Mouse (Mus musculus) G1E-ER4 (cell line): ENCODE data around the gene Mapk3. TPM values are rescaled to one million over a fixed set of nuclear protein-coding genes. Genes with fewer than 3 reads are reported as not detected.

ENCODE experiments used
- GATA1 ChIP-seq: IDR thresholded peaks from one replicate; pipeline ENCODE4 v1.8.0; 2012; ENCODE audit warnings: low read length, inconsistent platforms
- polyA plus RNA-seq: library from polyadenylated mRNA; stranded (reverse); fragments of >175 nt; gene quantifications from 2 replicates; pipeline ENCODE4 v1.2.3, GENCODE M21; 2012

Mapk3 gene
- polyA plus RNA-seq, 1 experiment = 44.2 TPM

DNA sequence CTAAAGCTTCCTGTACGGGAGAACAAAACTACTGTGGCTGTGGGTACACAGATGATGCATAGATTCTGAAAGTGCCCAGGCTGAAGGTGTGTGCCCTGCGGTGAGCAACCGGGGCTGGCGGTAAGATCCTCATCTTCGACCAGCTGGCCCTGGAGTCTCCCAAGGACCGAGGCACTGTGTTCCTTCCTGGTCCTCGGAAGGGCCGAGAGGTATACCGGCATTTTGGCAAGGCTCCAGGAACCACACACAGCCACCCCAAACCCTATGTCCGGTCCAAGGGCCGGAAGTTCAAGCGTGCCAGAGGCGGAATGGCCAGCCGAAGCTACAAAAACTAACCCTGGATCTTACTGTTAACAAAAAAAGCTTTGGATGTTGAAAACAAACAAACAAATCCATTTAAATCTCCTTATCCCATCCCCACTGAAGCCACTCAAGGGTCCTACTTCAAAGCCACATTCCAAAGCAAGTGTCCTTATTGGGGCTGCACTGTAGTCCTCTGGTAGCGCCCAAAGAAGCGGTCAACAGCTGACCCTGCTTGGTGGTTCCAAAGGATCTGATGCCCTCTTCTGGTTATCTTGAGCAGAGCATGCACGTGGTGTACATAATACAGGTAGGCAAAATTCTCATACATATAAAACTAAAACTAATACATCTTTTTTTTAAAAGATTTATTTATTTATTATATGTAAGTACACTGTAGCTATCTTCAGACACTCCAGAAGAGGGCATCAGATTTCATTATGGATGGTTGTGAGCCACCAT lies 9.6 kb upstream of the Mapk3 start:
- TF ChIP-seq GATA1 = no peak

DNA sequence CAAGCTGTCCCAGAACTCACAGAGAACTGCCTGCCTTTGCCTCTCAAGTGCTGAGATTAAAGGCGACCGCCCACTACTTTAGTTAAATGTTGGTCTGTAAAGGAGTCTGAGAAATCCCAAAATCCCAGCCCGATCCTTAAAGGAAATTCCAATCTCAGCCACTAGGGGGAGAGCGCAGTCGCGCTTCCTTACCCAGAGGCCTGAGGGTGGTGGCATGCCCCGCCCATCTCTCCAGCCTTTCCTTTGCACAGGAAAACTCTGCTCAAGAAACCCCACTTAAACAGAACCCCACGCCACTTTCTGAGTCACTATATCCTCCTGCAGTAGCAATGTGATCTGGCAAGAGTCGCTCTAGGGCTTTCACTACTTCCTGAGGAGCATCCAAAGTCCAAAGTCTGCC lies 4.5 kb upstream of the Mapk3 start:
- TF ChIP-seq GATA1 = no peak

DNA sequence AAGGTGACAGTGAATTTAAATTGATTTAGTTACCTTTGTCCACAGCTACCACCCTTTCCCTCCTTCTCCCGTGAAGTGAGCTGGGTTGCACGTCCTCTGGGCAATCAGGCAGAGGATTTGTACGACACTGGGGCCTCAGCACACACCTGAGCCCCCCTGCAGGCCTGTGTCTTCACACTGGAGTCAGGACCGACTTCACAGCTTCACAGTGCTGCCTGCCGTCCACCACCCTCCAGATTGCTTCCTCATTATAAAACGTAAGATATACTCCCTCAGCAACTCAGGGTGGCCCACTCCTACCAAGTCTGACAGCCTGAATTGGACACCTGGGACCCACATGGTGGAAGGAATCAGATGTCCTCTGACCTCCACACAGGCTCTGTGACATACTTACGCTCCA lies 862 bp upstream of the Mapk3 start:
- no peak for TF ChIP-seq GATA1

DNA sequence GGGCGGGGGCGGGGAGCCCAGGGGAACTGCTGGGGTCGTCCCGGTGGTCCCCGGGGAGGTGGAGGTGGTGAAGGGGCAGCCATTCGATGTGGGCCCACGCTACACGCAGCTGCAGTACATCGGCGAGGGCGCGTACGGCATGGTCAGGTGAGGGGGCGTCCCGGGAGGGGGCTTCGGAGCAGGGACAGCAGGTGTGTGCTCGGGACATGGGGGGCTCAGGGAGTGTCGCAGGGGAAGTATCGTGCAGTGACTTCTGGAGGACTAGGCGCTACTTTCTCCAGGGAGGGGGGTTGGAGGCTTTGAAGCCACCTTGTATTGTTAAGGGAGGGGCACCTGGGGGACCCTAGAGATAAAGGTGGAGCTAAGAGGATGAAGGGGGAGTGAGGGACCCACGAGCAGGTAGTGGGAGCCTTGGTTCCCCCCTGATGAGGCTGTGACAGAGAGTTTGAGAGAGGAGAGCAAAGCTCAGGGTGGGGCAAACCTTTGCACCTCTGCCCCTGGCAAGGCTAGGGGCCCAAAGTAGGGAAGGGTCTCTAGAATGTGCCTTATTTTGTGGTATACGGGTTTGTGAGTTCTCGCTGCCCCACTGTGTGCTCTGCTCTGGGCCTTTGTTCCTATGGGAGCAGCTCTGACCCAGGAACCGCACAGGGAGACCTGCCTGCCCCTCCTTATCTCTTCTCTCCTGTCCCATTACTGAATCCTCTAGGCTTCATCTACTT lies 430 bp downstream of the Mapk3 start:
- no peak for TF ChIP-seq GATA1

DNA sequence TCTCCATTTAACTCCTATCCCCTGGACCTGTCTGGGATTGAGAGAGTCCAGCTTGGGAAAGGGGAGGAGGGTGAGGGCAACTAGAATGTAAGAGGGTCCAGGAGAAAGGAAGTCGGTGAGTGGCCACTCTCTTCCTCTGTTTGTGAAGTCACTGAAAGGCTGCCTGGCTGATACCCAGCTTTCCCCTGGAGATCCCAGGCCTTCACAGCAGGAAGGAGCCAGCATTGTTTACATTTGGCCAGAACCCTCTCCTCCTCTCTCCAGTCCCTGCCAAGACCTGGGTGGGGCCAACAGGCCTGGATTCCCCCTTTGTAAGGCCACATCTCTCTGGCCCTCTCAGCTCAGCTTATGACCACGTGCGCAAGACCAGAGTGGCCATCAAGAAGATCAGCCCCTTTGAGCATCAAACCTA lies 996 bp downstream of the Mapk3 start:
- no peak for TF ChIP-seq GATA1

DNA sequence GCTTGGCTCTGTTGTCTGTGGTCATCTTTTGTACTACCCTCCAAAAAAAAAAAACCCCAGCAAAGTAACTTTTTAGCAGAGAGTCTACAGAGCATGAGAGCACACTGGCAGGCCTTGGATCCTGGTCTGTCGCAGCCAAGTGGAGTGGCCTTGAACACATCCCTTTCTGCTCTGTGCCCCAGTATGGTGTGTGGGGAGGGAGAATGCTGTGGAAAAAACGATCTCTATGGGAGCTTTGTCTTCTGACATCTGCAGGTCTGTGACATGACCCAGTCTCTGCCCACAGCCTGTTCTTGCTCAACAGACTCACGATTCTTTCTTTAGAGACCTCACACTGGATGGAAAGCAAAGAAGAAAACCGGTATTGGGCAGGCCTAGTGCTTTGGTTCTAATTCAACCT lies 1.6 kb downstream of the Mapk3 start:
- TF ChIP-seq GATA1 = no peak

DNA sequence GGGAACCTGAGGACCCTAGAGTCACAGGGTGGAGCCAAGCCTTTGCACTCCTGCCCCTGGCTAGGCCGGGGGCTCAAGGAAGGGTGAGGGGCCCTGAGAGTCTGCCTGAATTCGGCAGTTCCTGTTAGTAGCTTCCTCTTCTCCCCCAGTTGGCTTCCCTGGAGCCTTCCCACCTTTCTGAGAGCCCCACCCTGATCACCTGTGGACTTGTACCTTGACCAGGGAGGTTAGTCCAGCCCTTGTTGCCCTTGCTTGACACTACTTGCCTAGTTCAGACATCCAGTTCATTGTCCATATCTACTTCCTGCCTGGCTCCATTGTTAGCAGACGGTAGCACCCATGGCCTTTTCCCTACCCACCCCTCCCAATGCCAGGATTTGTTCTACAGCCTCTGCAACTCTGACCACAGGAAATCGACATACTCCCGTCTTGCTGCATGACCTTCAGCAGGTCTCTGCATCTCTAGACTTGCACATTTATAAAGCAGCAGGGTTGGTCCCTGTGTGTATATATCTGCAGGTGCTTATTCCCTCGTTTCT lies 2.2 kb downstream of the Mapk3 start:
- no peak for TF ChIP-seq GATA1

DNA sequence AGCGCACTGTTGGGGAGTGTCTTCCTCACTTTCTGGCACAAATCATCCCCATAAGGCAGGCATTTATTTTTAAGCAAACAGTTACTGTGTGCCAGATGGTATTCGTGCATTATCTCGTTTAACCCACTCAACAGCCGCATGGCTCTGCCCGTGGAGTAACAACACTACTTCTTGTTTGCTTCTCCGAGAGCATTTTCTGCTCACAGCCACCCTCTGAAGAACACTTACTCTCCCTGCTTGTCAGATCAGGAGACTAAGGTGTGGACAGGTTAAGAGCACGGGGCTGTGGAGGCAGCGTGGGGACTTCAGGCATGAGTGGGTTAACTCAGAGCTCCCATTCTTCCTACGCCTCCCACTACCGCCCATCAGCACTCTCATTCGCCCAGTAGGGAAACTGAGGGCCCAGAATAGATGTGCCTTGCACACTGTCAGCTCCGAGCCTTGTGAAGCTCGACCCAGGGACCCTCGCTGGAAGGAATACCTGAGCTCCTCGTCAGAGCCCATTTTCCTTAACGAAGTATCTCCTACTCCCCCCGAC lies 3.1 kb downstream of the Mapk3 start:
- TF ChIP-seq GATA1 = no peak

DNA sequence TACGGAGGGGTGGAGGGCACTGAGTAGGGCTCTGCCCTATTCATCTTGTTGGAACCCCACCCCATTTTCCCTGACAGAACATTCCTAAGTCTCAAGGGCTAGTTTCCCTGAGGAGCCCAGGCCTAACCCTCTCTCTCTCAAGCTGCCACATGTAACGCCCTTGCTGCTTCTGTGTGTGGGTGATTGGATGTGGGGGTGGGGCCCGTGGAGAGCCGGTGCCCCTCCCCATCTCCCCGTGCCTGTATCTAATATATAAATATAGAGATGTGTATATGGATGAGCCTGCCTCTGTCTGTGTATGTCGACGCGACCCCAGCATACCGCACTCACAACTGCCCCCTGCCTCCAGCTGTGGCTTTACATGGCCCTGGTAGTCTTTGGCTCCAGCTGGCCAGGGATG lies 6.1 kb downstream of the Mapk3 start:
- no peak for TF ChIP-seq GATA1

DNA sequence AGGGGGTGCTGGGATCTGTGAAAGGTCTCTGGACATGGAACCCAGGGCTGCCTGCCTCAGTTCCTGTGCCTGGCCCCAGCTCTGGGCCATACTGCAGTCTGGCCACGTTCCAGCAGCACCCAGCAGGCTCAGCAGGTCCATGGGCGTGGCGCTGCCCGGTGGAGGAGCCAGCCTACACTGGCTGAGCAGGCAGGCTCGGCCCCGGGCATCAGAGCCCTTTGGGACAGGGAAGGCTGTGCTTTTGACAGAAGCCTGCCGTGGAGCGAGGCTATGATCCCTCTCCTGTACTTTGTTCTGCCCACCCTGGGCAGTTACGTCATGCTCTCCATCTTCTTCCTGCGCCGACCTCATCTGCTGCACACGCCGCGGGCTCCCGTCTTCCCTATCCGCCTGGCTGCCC lies 6.8 kb downstream of the Mapk3 start, which contains the start of gene Gdpd3:
Gdpd3 (plus strand) TSS at position 134 of the 400 bp plus-strand sequence.
- no peak for TF ChIP-seq GATA1

DNA sequence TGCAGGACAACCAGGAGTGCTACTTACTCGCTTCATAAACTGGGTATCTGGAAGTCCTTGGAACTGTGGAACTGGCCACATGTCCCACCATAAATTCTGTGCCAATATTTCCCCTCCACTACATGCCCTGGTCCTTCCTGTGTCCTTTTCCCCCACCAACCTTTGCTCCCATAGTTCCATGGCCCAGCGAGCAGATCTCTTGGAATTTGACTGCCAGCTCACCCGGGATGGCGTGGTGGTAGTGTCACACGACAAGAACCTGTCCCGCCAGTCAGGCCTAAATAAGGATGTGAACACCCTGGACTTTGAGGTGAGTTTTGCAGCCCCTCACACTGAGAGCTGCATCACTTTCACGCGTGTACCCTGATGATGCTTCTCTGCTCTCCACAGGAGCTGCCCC lies 7.6 kb downstream of the Mapk3 start:
- TF ChIP-seq GATA1 = no peak

DNA sequence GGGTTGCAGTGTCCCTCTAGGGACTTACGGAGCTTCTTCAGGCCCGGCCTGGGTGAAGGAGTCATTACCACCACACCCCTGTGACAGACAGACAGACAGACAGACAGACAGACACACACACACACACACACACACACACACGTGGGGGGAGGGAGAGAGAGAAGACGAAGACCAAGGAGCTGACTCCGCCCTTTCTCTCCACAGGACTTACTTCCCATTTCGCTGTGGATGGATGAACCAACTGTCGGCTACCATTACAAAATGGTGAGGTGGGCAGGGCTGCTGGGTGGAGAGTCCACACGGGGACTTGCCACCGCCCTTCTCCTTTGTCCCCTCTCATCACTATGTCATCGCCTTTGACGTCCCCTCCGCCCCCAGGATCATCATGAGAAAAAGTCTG lies 11.4 kb downstream of the Mapk3 start:
- no peak for TF ChIP-seq GATA1

DNA sequence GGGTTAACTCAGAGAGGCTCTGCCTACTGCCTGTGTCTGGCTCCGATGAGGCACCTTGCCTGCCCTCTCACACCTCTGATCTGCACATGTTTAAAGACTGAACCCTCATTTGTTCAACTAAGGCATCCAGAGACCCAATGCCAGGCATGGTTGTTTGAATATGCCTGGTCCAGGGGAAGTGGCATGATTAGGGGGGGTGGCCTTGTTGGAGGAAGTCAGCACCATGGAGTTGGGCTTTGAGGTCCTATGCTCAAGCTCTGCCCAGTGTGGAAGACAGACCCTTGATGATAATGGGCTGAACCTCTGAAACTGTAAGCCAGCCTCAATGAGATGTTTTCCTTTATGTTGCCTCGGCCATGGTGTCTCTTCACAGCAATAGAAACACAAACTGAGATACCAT lies 13.9 kb downstream of the Mapk3 start:
- no peak for TF ChIP-seq GATA1

DNA sequence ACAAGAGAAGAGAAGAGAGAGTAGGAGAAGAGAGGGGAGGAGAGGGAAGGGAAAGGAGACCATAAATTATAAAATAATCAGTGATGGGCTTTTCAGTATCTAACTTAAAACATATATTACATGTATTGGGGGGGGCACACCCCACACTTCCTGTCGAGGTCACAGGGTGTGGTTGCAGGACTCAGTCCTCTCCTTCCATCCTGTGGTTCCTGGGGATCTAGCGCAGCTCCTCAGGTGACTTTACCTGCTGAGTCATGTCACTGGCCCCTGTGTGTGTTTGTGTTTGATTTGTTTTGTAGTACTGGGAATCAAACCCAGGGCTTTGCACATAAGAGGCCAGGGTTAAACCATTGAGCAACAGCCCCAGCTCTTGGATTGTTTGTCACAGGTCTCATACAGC lies 15.1 kb downstream of the Mapk3 start:
- no peak for TF ChIP-seq GATA1

DNA sequence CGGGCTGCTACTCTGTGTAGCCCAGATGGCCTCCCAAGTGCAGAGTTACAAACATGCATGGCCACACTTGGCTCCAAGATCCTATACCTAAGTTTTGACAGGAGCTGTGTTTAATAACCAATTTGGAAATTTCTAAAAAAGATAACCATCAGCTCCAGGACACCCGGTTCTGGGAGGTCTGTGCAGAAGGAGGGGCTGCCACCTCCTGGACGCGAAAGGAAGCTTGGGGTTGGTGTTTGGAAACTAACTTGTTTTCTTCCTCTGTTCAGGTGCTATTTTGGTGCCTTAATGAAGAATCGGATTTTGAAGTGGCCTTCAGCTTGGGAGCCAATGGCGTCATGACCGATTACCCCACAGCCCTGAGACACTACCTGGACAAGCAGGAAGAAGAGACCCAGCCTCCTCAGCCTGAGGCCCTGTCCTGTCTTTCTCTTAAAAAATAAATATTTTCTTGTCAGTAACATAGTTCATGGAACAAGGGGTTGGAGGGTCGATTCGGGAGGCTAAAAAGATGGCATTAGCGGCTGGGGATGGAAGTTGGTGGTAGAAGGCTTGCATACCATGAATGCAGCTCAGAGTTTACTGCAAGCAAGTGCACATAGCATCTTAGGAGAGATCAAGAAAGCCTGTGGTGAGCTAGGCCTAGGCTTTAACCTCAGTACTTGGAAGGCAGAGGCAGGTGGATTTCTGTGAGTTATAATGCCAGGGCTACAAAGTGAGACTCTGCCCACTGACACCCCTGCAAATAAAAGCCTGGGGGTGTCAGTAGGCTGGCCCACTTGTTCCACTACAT lies 16.0 kb downstream of the Mapk3 start:
- no peak for TF ChIP-seq GATA1

DNA sequence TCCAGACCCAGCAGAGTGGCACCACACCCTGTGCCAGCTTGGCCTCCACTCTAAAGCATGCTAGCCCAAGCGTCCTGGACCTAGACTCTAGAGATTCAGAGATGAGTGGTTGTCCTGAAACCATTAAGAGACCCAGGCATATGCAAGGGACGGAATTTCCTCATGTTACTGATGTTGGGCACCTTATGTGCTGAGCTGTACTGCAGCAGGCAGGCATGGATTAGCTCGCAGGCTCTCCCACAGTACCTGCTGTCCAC lies 16.5 kb downstream of the Mapk3 start:
- TF ChIP-seq GATA1 = no peak
